Mouse (Mus musculus) heart, embryonic 13.5 days (tissue): ENCODE results near the gene Rbfox3. TPM values are rescaled to one million over a fixed set of nuclear protein-coding genes. Genes with fewer than 3 reads are reported as not detected.

Experiments used
- ATAC-seq: fragments of 200-750 bp; cut with Nextera tagmentation; 2 replicates; pipeline ENCODE4 v1.8.0; 2017; ENCODE audit warnings: moderate TSS enrichment; ENCODE audit not compliant: insufficient number of reproducible peaks, low FRiP score, low TSS enrichment; ENCODE audit errors: extremely low read depth
- H3K27ac ChIP-seq: fragments of 300-500 bp; sonication (generic); replicated peaks from 2 replicates; pipeline ENCODE4 v1.5.1; 2015; ENCODE audit warnings: moderate library complexity, mild to moderate bottlenecking, inconsistent platforms
- H3K27me3 ChIP-seq: fragments of 300-500 bp; sonication (generic); replicated peaks from 2 replicates; pipeline ENCODE4 v1.6.1; 2015; ENCODE audit warnings: mild to moderate bottlenecking, inconsistent platforms
- H3K36me3 ChIP-seq: fragments of 300-500 bp; sonication (generic); 2 replicates; pipeline ENCODE4 v1.6.1; 2015; ENCODE audit warnings: mild to moderate bottlenecking, inconsistent platforms
- H3K4me1 ChIP-seq: fragments of 300-500 bp; sonication (generic); 2 replicates; pipeline ENCODE4 v1.6.1; 2015; ENCODE audit warnings: inconsistent platforms
- H3K4me2 ChIP-seq: fragments of 300-500 bp; sonication (generic); 2 replicates; pipeline ENCODE4 v1.6.1; 2015; ENCODE audit warnings: inconsistent platforms, mild to moderate bottlenecking, moderate library complexity
- H3K4me3 ChIP-seq: fragments of 300-500 bp; sonication (generic); 2 replicates; pipeline ENCODE4 v1.5.1; 2015; ENCODE audit warnings: moderate library complexity, mild to moderate bottlenecking, inconsistent platforms
- H3K9ac ChIP-seq: fragments of 300-500 bp; sonication (generic); 2 replicates; pipeline ENCODE4 v1.6.1; 2015; ENCODE audit warnings: inconsistent platforms, mild to moderate bottlenecking, moderate library complexity
- H3K9me3 ChIP-seq: fragments of 300-500 bp; sonication (generic); 2 replicates; pipeline ENCODE4 v1.6.1; 2016; ENCODE audit warnings: inconsistent platforms
- WGBS: fragments of 180-500 bp; shearing (Covaris S2); methylation state at CpG from one replicate; pipeline ENCODE4 v1.1.7; 2015; ENCODE audit warnings: mixed read lengths; 5-methylcytosine and 5-hydroxymethylcytosine counted together
- polyA plus RNA-seq: library from polyadenylated mRNA; unstranded; fragments of >200 nt; fragmentation: Nextera tagmentation; extraction: Ambion mirVana; gene quantifications from 2 replicates; pipeline ENCODE4 v1.2.1, GENCODE M21; 2015

Rbfox3 gene
- polyA plus RNA-seq, 1 experiment from 2014 or later = 0.13 TPM

- WGBS = 74% methylated on average over 24 of the region's 24 CpGs
- Histone ChIP-seq H3K9me3 (no peaks in the 10 kb centered on the region), H3K36me3 (no peaks in the 10 kb centered on the region), H3K4me3 (no peak overlapping the region), H3K4me2 (no peak overlapping the region), H3K27ac (no peak overlapping the region), H3K4me1 (no peaks in the 10 kb centered on the region), H3K9ac (no peak overlapping the region), H3K27me3 (peaks cover 89% of the 10 kb centered on the region)
- ATAC-seq = no peak
These were observed 231.5 kb downstream of the Rbfox3 start for GRCm38 (mm10) chr11:118679736-118680410.

GRCm38 (mm10) chr11:118678515-118679104 lies 232.8 kb downstream of the Rbfox3 start:
- no peaks in the 10 kb centered on the region for H3K36me3 ChIP-seq
- no peak overlapping the region for H3K27ac ChIP-seq
- peaks cover 83% of the 10 kb centered on the region for H3K27me3 ChIP-seq
- H3K4me3 ChIP-seq = no peak overlapping the region
- 34% methylated on average over 20 of the region's 20 CpGs for WGBS
- no peak overlapping the region for H3K9ac ChIP-seq
- no peaks in the 10 kb centered on the region for H3K9me3 ChIP-seq
- no peaks in the 10 kb centered on the region for H3K4me1 ChIP-seq
- no peak for ATAC-seq
- H3K4me2 ChIP-seq = no peak overlapping the region

- WGBS = 54% methylated on average over 8 of the region's 8 CpGs
- no peak for ATAC-seq
These were observed 234.1 kb downstream of the Rbfox3 start for GRCm38 (mm10) chr11:118677277-118677676.

GRCm38 (mm10) chr11:118676364-118676763 lies 235.0 kb downstream of the Rbfox3 start:
- ATAC-seq = no peak
- Histone ChIP-seq H3K4me2 (no peak overlapping the region), H3K9me3 (no peaks in the 10 kb centered on the region), H3K27me3 (peaks cover 64% of the 10 kb centered on the region), H3K27ac (no peak overlapping the region), H3K4me1 (no peaks in the 10 kb centered on the region), H3K9ac (no peak overlapping the region), H3K4me3 (no peak overlapping the region), H3K36me3 (no peaks in the 10 kb centered on the region)
- WGBS = 68% methylated on average over 7 of the region's 7 CpGs

More at GRCm38 (mm10) chr11:118677277-118677676, 234.1 kb downstream of the Rbfox3 start:
- Histone ChIP-seq H3K4me2 (no peak overlapping the region), H3K4me1 (no peaks in the 10 kb centered on the region), H3K27me3 (peaks cover 73% of the 10 kb centered on the region), H3K36me3 (no peaks in the 10 kb centered on the region), H3K9ac (no peak overlapping the region), H3K4me3 (no peak overlapping the region), H3K9me3 (no peaks in the 10 kb centered on the region), H3K27ac (no peak overlapping the region)

- peaks cover 21% of the 10 kb centered on the region for H3K27me3 ChIP-seq
- no peak overlapping the region for H3K9ac ChIP-seq
- H3K4me1 ChIP-seq = peaks cover 3% of the 10 kb centered on the region; the same call in 1 of the 2 replicates
- ATAC-seq = no peak
- H3K4me3 ChIP-seq = no peak overlapping the region
- WGBS = 69% methylated on average over 6 of the region's 6 CpGs
- no peak overlapping the region for H3K27ac ChIP-seq
- no peaks in the 10 kb centered on the region for H3K9me3 ChIP-seq
- no peaks in the 10 kb centered on the region for H3K36me3 ChIP-seq
- H3K4me2 ChIP-seq = no peak overlapping the region
These were observed 239.4 kb downstream of the Rbfox3 start for GRCm38 (mm10) chr11:118671958-118672357.

- Histone ChIP-seq H3K4me3 (no peak overlapping the region), H3K27ac (no peak overlapping the region), H3K36me3 (no peaks in the 10 kb centered on the region), H3K27me3 (peaks cover 14% of the 10 kb centered on the region), H3K9ac (no peak overlapping the region), H3K4me1 (peaks cover 3% of the 10 kb centered on the region; the same call in 1 of the 2 replicates), H3K9me3 (no peaks in the 10 kb centered on the region), H3K4me2 (no peak overlapping the region)
- 74% methylated on average over 6 of the region's 6 CpGs for WGBS
- ATAC-seq = no peak
These were observed 240.2 kb downstream of the Rbfox3 start for GRCm38 (mm10) chr11:118671216-118671615.

GRCm38 (mm10) chr11:118669820-118670219 lies 241.6 kb downstream of the Rbfox3 start:
- Histone ChIP-seq H3K4me2 (no peak overlapping the region), H3K27me3 (peaks cover 8% of the 10 kb centered on the region; the same call in 1 of the 2 replicates), H3K4me3 (no peak overlapping the region), H3K27ac (no peak overlapping the region), H3K36me3 (no peaks in the 10 kb centered on the region), H3K4me1 (peaks cover 3% of the 10 kb centered on the region; the same call in 1 of the 2 replicates), H3K9ac (no peak overlapping the region), H3K9me3 (no peaks in the 10 kb centered on the region)
- 62% methylated on average over 5 of the region's 5 CpGs for WGBS
- ATAC-seq = no peak

GRCm38 (mm10) chr11:118668351-118668750 lies 243.0 kb downstream of the Rbfox3 start:
- H3K4me2 ChIP-seq = no peak overlapping the region
- no peak overlapping the region for H3K9ac ChIP-seq
- no peak overlapping the region for H3K4me3 ChIP-seq
- 0 out of 2 replicates have a peak, but pooled peaks cover 3% of the 10 kb centered on the region for H3K27me3 ChIP-seq
- no peaks in the 10 kb centered on the region for H3K36me3 ChIP-seq
- H3K27ac ChIP-seq = no peak overlapping the region
- no peaks in the 10 kb centered on the region for H3K9me3 ChIP-seq
- 59% methylated on average over 8 of the region's 8 CpGs for WGBS
- ATAC-seq = no peak
- H3K4me1 ChIP-seq = peaks cover 3% of the 10 kb centered on the region

GRCm38 (mm10) chr11:118667946-118668345 lies 243.5 kb downstream of the Rbfox3 start:
- Histone ChIP-seq H3K4me3 (no peak overlapping the region), H3K4me2 (no peak overlapping the region), H3K4me1 (peaks cover 7% of the 10 kb centered on the region), H3K9me3 (no peaks in the 10 kb centered on the region), H3K9ac (no peak overlapping the region), H3K27me3 (0 out of 2 replicates have a peak, but pooled peaks cover 2% of the 10 kb centered on the region), H3K36me3 (no peaks in the 10 kb centered on the region), H3K27ac (no peak overlapping the region)
- WGBS = 23% methylated on average over 1 of the region's 1 CpGs
- ATAC-seq = no peak

GRCm38 (mm10) chr11:118666172-118666571 lies 245.2 kb downstream of the Rbfox3 start:
- H3K4me3 ChIP-seq = no peak overlapping the region
- no peaks in the 10 kb centered on the region for H3K27me3 ChIP-seq
- 62% methylated on average over 3 of the region's 3 CpGs for WGBS
- H3K4me2 ChIP-seq = no peak overlapping the region
- no peaks in the 10 kb centered on the region for H3K36me3 ChIP-seq
- no peaks in the 10 kb centered on the region for H3K9me3 ChIP-seq
- no peak for ATAC-seq
- H3K27ac ChIP-seq = no peak overlapping the region
- no peak overlapping the region for H3K9ac ChIP-seq
- peaks cover 9% of the 10 kb centered on the region for H3K4me1 ChIP-seq

- H3K4me2 ChIP-seq = 0 out of 2 replicates have a peak overlapping the region, but pooled peaks have one; percentile 2
- no peak overlapping the region for H3K9ac ChIP-seq
- H3K4me1 ChIP-seq = peaks cover 6% of the 10 kb centered on the region; the same call in 1 of the 2 replicates
- peaks cover 23% of the 10 kb centered on the region for H3K27me3 ChIP-seq
- no peak overlapping the region for H3K27ac ChIP-seq
- ATAC-seq = no peak
- WGBS = 41% methylated on average over 8 of the region's 8 CpGs
- no peak overlapping the region for H3K4me3 ChIP-seq
- no peaks in the 10 kb centered on the region for H3K36me3 ChIP-seq
- H3K9me3 ChIP-seq = no peaks in the 10 kb centered on the region
These were observed 248.1 kb downstream of the Rbfox3 start for GRCm38 (mm10) chr11:118663305-118663704.
